Mouse (Mus musculus) lung, postnatal 14 days (tissue): Measurements from ENCODE around the gene Polr1c.

Source experiments
- DNase-seq: peaks from one replicate; pipeline ENCODE4 v3.0.0; 2021

Polr1c gene

DNA sequence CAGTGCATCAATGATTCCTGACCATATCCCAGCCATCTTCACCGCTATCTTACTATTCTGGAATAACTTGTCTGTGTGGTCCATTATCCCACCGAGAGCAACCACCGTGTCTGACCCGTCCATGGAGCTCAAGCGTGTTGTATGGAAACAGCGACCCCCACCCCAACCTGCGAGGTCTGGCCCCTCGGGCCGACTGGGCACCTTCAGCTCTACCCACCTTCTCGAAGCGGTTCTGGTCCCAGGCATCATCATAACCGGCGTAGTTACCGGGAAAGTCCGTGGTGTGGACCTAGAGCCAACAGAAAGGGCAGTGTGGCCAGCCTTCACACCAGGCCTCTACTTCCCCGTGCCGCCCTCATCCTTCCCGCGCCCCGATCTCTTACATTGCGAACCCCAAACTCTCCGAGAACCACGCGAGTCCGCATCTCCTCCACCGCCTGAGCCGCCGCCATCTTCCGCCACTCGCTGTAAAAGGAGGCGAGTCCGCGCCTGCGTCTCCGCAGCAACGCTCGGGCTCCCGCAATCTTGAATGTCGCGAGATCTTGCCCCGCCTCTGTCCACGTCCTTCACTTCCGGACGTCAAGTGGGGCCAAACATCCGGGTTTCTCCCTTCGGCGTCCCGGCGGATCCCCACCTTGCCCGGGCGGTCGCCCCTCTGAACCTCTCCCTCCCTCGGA, at the start of gene Polr1c, which contains the start of gene Yipf3:
Gene Polr1c (minus strand): TSS at position 543 of the 677 bp plus-strand sequence.
Gene Yipf3 (plus strand): TSS at position 569 of the 677 bp plus-strand sequence.
- DNase-seq, result peak; percentile 97

DNA sequence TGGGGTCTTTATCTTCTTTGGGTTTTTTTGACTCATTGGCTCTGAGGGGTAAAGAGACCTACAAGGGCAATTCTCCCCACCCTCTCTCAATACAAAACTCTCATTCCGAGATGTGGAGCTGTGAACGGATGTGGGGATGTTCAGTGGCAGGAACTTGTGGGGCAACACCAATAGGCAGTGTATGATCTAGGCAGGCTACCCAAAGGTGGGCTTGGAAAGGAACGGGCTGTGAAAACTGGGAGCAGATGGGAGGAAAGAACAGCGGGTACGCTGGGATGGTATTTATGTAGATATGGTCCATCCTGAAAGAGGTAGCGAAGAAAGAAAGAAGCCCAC, 49.1 kb upstream of the Polr1c start:
- DNase-seq, result no peak

DNA sequence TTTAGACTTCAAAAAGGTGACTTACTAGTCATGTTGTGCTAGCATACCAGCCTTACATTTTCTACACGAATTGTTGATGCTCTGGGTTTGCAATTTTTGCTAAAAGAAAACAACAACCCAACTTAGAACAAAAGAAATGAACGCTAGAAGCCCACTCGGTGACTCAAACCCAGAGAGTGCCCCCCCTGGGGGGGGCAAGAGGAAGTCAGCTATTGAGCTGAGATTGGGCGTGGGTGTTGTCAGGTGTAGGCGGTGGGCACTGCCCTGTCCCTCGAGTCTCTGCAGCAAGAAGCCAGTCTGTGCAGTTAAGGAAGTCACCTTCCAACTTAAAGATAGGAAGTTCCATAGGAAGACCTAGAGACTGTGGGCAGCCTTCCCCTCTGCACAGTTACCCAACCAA, 48.7 kb upstream of the Polr1c start:
- DNase-seq, result no peak

DNA sequence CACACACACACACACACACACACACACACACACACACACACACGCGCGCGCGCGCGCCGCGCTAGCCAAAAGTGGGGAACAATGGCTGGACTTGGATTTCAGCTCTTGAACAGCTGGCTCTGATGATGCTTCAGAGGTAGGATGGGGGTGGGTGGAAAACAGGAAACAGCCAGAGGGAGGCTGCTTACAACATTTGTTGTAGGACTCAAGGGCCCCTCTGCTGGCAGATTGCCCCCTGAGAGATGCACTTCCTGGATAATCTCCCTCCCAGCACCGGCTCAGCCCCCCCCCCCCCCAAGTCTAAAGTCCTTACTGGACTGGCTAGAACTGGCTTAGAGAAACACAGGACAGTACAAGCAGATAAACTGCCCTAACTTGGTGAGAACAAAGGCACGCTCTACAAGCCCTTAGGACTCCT, 39.8 kb upstream of the Polr1c start:
- peak; percentile 51 for DNase-seq

DNA sequence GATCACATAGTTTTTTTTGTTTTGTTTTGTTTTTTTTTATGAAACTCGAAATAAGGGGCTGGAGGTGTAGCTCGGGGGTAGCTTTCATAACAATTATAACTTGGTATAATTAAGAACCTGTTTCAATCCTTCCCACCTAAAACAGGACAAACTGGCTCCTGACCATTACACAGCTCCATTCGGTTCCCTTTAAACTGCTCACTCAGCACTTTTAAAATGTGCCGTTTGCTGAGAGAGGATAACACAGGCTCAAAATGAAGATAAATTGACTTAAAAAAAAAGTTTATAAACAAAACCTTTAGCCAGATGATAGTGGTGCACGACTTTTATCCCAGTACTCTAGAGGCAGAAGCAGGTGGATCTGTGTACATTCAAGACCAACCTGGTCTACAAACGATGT, 37.6 kb upstream of the Polr1c start:
- DNase-seq, result no peak

DNA sequence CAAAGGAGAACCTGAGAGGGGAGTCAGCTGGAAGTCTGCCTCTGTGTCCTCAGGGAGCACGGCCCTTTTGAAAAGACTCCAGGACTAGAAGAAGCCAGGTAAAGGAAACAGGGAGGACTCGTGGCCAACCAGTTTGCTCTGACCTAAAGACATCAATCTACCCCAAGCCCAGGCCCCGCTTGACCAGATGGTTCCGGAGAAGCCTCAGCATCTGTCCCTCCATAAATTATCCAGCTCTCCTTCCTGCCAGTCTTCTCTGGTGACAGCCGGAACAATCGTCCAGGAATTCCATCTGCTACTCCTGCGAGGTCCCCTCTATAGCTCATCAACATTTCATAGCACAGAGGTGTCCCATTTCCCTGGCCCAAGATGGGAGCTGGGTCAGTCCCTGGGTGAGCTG, 36.8 kb upstream of the Polr1c start:
- DNase-seq, result no peak

DNA sequence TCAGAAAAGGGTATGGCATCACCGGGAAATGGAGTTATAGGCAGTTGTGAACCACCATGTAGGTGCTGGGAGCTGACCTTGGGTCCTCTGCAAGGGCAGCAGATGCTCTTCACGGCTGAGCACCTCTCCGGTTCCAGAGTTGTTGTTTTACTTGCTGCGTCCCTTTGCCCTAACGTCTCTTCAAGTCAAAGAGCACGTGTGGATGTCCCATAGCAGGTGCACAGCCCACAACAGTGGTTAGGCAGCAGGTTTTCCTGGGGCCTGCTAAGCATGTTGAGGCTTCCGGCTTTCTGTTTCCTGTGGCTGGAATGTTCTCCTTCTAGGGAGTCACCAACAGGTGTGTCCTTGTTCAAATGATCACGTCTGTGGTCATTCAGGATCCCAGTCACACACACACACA, 36.1 kb upstream of the Polr1c start:
- no peak for DNase-seq

DNA sequence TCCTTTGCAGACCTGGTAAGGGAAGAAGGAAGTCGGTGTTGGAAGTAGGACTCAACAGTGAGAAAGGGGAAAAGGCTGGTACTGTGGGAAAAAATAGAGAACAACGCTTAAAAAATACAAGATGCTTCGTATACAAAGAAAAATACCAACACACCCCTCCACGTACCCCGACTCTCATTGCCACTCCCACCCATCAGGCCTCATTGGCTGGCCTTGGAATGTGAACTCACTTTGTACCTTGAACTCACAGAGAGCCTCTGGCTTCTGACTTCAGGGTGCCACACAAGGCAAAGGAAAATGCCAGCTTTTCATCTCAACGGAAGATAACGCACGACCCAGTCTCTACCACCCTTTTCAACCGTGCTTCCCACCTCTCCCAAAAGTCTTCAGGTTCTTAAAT, 35.3 kb upstream of the Polr1c start:
- no peak for DNase-seq

DNA sequence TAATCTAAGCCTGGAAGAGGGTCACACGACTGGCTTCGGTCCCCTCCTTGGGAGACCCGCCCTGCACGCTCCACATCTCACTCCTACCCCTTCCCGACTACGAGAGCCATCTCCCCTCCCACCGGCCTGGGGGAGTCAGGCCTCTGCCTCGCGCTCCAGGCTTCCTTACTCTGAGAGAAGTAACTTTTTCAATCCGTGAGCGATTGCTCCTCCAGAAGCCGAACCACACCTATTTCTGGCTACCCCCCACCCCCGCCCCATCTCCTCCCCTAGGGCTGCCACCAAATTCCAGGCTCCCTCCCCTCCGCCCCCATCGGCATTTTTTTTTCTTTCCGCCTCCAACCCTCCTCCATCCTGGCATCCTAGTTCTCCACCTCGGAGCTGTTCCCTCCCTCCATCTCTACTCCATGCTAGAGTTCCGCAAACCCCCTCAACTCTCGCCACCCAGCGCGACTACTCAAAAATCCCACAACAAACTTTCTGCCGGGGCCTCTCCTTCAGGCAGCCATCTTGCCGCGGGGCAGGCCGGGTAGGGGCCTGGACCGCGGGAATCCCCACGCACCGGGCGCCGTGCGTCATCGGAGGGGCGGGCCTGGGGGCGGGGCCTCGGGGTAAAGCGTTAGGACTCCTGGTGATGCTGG, 34.7 kb upstream of the Polr1c start, which contains the start of gene Tjap1:
Gene Tjap1 (minus strand): TSS at position 544 of the 641 bp plus-strand sequence.
- peak; percentile 89 for DNase-seq

DNA sequence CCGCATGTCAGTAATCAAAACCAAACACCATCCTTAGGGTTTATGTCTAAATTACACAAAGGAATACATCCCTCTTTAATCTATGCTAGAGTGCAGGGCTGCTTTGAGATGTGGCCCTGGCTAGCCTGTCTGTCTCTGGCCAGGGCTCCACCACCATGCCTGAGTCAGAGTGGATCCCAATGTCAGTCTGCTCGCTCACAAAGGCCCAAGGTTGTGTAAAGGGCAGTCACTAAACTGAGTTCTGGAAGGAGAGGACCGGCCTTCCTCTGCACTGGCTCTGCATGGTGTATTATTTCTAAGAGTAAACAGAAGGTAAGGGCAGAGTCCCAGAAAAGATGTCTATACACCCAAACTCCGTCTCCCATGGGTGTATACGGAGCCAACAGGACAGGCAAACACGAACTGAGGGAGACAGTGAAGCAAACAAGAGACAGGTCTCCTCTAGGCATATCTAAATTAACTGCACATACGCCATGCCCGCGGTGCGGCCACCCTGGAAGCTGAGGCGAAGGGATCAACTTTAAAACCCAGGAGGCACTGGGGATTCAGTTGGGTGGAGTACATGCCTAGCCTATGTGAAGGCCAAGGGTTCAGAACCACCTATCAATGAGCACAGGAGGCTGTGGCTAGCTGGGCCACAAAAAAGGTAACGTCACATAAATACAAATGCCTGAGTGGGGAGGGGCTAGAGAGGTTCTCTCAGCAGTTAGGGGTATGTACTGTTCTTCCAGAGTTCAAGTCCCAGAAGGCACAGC, 30.3 kb upstream of the Polr1c start:
- no peak for DNase-seq

DNA sequence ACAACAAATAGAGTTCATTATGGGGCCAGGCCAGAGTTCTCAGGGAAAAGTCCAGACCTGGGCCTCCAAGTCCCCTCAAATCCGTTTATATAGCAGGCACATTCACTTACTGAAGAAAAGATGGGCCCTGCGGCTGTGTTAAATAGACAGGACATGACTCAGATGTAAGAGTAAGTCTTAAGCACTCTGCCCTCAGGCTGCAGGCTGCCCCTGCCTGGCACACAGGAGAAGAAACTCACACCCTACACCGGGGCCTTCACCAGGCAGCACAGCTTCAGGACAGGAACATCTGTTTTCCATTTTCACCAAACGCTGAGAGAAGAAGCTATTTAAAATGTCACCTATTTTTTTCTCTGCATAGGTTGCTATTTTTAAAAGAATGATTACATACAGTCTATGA, 29.7 kb upstream of the Polr1c start:
- no peak for DNase-seq

DNA sequence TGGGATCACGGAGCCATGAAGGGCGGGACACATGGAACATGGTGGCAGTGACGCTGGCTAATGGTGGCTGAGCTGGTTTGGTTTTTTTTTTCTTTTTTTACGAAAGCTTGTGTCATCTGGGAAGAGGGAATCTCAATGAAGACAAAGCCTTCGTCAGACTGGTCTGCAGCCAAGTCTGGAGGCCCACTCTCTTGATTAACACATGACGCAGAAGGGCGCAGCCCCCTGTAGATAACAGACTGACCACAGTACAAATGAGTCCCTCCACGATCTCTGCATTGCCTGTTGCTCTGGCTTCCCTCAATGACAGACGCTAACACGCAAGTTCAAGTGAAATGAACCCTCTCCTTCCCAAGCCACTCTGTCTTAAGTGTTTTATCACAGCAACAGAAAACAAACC, 27.7 kb upstream of the Polr1c start:
- no peak for DNase-seq

DNA sequence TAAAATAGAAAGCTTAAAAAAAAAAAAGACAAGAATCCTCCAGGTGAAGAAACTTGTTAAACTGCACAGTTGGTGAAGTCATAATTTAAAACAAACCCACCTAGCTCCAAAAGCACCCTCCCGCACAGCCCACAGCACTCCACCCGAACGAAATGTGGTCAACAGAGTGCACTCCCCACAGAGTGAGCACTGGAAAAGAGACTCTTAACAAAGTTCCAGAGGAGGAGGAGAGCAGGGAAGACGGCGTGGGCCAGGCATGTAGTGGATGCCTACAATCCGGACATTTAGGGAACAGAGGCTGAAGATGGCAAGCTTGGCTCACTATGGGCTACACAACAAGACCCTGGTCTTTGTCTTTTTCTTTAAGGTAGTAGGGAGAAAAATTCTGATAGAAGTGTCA, 27.2 kb upstream of the Polr1c start:
- no peak for DNase-seq

DNA sequence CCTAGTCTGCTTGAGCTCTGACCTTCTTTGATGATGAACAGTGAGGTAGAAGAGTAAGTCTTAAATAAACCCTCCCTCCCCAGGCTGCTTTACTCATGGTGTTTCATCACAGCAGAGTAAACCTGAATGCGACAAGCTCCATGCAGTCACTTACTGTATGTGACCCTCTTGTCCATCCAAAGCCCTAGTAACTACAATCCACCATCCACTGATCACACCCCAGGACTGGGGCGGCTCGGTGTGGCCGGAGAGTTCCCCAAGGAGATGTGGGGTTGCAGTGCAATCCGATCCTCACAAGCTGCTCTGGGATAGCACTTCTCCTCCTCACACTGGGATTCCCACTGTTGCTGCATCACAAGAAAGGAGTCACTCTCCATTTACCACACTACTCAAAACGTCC, 26.6 kb upstream of the Polr1c start:
- DNase-seq, result no peak

DNA sequence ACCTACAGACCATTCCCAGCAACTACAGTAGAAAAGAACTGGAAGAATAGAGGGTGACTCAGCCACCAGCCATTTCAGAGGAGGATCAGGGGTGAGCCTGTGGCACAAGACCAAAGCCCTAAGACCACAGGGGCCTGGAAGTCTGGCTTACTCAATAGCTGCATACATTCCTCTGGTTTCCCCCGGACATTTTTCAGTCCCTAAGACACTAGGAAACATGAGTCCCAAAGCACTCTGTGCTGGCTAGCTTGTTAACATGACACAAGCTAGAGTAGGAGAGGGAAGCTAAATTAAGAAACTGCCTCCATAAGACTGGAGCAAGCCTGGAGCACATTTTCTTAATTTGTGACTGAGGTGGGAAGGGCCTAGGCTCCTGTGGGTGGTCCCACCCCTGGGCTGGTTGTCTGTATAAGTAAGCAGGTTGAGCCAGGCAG, 26.0 kb upstream of the Polr1c start:
- DNase-seq, result no peak

DNA sequence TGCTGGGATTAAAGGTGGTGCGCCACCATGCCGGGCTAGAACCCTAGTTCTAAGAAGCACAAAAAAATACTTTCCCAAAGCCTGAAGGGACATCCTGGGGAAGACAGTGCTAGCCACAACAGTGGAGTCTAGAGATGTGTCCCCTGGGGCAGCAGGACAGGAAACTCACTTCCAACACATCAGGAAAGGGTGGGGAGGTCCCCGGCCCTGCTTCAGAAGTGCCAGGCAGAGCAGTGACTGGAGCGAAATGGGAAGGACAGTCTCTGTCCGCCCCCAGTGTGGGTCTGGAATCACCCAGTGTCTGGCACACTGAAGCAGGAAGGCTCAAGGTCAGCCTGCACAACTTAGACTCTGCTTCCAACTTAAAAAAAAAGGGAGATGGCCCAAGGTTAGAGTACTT, 24.8 kb upstream of the Polr1c start:
- DNase-seq, result no peak

DNA sequence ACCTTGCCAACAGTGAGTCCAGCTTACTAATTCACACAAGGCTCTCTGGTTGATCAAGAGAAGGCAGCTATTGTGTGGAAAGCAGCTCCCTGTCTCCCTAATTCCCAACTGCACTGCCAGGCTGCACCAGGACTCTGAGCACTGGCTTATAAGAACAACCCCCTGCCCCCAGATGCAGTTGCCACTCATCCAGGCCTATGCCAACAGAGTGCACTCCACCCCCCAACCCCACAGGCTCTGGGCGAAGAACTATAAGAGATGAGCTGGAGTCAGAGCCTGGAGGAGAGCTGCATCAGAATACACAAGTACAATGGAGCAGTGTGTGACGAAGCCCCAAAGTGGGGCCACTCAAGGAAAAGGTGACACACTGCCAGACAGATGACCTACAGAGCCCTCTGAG, 24.2 kb upstream of the Polr1c start:
- no peak for DNase-seq

DNA sequence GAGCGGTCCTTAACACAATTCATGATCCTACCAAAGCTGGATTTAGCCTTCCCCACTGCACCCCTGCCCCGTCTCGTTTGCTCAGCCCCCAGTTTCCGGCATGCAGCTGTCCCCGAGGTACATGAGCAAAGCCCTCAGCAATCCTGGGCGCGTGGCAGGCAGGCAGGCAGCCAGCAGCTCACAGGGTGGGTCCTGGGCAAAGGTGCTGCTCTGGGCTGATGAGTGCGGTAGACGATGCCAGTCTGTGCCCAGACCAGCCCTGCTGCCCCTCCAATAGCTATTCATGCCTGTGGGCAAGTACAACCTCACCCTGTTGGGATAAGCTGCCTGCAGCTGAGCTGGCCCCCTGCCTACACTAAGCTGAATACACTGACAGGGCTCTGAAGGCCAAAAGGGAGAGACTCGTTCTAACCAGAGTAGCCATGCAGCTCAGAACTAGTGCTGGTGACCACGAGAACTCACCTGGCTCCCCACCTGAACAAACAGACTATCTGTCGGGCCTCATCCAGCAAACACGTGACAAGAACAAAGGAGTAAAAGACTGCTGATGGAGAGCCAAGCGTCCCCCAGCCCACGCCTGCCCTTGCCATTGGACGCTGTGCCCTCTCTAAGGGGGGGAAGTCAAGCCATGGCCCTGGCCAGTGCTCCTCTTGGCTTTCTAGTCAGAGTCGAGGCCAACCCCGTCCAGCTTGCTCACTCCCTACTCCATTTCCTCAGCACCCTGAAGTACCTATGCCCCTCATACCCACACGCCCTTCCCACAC, 22.1 kb upstream of the Polr1c start:
- peak; percentile 31 for DNase-seq

DNA sequence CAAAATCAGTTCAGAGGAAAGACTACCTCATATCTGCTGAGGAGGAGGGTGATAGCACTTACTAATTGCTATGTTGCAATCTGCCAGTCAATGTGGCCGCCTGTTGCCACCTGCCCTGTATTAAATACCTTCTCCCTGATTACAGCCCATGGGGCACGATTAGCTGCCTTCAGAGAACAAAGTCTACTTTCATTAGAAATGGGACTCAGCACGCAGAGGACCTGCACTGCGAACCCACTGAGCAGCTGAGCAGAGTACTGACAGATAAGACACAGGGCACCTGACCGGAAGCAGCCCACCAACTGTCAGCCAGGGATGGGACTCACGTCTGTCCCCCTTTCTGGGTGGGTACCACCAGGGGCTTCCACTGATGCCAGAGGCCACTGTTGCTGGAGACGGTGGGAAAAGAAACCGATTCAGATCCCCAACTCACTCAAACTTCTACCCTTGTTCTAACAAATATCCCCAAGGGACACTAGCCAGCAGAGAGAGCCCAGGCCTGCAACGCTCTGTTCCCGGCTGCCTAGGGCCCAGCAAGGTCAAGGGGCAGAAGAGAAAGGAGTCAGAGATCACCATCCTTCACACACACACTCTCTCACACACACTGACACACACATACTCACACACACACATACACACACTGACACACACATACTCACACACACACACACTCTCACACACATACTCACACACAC, 20.3 kb upstream of the Polr1c start:
- DNase-seq, result no peak

DNA sequence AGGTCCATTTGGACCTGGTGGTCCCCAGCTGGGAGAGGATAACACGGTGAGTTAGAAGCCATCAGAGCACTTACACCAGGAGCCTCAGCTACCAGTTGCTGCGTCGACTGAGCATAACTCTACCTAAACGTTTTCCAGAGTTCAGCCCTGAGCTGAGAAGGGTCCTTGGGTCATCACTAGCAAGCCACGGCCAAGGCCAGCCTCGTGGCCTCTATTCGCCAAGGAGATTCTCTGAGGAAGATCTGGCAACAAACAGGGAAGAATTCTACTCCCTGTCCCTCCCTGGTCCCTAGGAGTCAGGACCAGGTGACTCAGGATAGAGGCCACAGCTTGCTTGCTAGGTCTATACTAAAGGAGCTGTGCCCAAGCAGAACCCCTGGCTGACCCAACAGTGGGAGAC, 19.7 kb upstream of the Polr1c start:
- DNase-seq, result no peak

DNA sequence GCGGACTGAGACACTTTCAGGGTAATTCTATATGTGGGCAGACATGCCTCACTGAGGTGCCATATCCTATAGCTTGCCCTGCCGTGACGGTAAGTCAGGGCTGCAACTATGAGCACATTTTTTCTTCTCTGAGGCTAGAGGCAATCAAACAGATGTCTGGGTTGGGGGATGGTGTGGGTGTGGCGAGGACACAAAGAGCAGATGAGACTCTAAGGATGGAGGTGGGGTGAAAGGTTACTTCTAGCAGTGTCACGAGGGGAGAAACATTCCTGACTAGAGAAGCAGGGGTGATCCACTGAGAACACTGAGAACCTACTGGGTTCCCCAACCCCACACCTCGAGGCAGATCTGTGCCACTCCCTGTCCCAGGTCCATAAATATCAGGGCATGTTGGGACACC, 19.1 kb upstream of the Polr1c start:
- DNase-seq, result no peak

DNA sequence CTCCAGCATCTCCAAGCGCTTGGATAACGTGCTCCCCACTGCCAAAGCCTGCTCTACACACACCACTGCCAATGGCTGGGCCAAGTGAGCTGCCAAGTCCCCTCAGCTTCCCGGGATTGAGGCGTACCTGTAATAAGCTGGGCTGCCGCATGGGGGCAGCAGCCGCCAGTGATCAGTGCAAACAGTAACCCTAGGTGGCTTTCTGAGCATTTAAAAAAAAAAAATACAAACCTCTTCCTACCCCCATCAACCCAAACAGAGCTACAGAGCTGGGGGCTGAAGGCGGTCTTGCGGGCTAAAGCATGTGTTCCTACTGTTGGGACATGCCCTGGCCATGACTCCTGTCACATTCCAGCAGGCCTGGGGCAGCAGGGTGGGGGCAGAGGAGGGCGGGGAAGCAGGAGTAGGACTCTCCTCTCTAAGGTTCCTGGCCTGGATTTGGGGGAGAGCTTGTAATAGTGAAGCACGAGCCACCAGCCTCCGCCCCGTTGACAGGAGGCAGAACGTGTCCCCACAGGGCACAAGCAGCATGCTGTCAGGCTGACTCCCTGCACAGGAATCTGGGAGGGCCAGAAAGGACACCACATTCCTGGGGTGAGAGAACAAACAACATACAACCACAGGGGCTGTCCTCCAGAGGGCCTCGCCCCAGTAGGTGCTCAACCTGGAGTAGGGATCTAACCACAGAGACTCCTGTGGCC, 18.2 kb upstream of the Polr1c start:
- DNase-seq, result peak; percentile 82
